Mouse (Mus musculus) MEL (cell line): ENCODE data around the gene P2rx4.

Source experiments
- EP300 ChIP-seq, 2 experiments: IDR thresholded peaks; 2 replicates each; pipeline ENCODE4 v1.6.1; 2011; ENCODE audit warnings: improper control_type of control experiment in 2 of 2, low read length in 2 of 2, low read depth in 1 of 2, mild to moderate bottlenecking in 1 of 2
- GATA1 ChIP-seq: IDR thresholded peaks from 2 replicates; pipeline ENCODE4 v1.6.1; 2011; ENCODE audit warnings: low read depth, low read length, improper control_type of control experiment
- HCFC1 ChIP-seq: IDR thresholded peaks from 2 replicates; pipeline ENCODE4 v1.6.1; 2012; ENCODE audit warnings: low read depth, mild to moderate bottlenecking, inconsistent platforms, low read length, improper control_type of control experiment, moderate library complexity
- MAX ChIP-seq: IDR thresholded peaks from 2 replicates; pipeline ENCODE4 v1.6.1; 2011; ENCODE audit warnings: low read length, improper control_type of control experiment
- MYC ChIP-seq: IDR thresholded peaks from 2 replicates; pipeline ENCODE4 v1.6.1; 2011; ENCODE audit warnings: low read depth, mild to moderate bottlenecking, low read length, improper control_type of control experiment, moderate library complexity
- POLR2AphosphoS5 ChIP-seq: IDR thresholded peaks from 2 replicates; pipeline ENCODE4 v1.6.1; 2012; ENCODE audit warnings: low read depth, borderline replicate concordance, mild to moderate bottlenecking, inconsistent platforms, low read length, moderate library complexity, mixed read lengths
- ZNF384 ChIP-seq: IDR thresholded peaks from 2 replicates; pipeline ENCODE4 v1.6.1; 2012; ENCODE audit warnings: low read depth, mild to moderate bottlenecking, inconsistent platforms, low read length, improper control_type of control experiment

GRCm38 (mm10) chr5:122754477-122754876 lies 47.1 kb downstream of the P2rx4 start:
- no peak for TF ChIP-seq ZNF384
- TF ChIP-seq MAX: no peak
- TF ChIP-seq MYC: no peak
- TF ChIP-seq GATA1: no peak
- TF ChIP-seq EP300 (IDR thresholded peaks at IDR 0.05; ENCODE audit: low read depth in 1 of 2, low read length in 2 of 2): no peak
- TF ChIP-seq HCFC1: no peak
- no peak for TF ChIP-seq POLR2AphosphoS5
